Mouse (Mus musculus) liver, postnatal 0 days (tissue): ENCODE results near the gene Aqp7.

ENCODE experiments used
- CTCF ChIP-seq: sonication (generic); IDR thresholded peaks from 2 replicates; pipeline ENCODE4 v1.5.1; 2016; ENCODE audit warnings: antibody characterized with exemption, low read depth
- EP300 ChIP-seq: IDR thresholded peaks from 2 replicates; pipeline ENCODE4 v1.6.1; 2016; ENCODE audit warnings: antibody characterized with exemption, low read depth, mild to moderate bottlenecking

DNA sequence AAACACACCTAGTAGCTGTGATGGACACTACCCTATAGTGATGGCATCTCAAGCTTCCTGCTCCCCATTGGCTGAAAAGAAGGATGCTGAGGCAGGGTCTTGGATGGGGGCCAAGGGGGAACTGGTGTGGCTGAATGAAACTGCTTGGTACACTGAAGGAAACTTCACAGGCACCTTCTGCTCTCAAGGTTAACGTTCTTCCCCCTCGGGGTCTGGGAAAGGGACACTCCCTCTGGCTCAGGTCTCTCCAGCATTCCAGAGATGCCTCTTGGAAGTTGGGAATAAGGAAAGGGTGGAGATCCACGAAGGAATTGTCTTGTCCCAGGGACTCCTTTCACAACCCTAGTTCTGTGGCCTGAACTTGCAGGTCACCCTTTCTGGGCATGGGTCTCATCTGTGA, 43.5 kb upstream of the Aqp7 start:
- TF ChIP-seq CTCF (no peak), EP300 (no peak)
